Mouse (Mus musculus) MN1 (cell line): Measurements from ENCODE around the gene Pknox2.

Source experiments
- DNase-seq: peaks from one replicate; pipeline ENCODE4 v3.0.0-alpha.2; 2016; ENCODE audit warnings: low spot score

Gene Pknox2

DNA sequence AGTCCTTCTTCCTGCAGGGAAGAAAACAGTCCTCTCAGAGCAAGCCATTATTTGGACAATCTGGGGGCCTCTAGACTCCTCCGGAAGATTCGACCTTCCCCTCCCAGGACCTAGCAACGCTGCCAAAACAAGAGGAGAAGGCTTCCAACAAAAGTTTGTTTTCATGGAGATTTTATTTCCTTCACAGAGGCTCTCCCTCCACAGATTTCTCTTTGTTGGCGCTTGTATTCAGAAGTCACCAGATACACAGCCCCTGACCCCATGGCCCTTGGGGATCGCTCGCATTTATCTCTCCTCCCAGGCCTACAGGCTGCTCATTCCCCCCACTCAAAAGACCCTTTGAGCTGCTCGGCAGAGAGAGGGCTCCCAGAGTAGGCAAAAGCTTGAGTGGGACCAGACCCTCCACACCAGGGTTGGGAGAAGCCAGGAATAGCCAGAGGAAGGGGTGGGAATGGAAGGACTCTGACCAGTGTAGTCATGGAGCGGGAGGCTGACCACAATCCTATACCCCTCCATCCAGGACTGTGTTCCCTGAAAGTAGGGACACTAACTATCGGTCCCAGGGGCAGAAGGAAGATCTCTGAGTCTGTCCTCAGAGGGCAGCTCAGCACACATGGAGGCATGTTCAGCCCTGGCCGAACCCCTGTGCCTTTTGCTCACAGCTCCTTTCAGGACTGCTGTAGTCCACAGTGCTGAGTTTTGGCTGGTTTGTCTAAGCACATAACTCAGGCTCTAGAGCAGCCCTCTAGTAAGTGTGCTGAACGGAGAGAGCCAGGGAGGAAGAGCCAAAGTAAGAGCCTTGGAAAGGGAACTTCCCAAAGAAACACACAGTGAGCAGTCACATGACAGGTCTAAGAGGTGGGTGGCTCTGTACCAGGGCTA is 45.9 kb downstream of the Pknox2 start:
- DNase-seq = no peak

DNA sequence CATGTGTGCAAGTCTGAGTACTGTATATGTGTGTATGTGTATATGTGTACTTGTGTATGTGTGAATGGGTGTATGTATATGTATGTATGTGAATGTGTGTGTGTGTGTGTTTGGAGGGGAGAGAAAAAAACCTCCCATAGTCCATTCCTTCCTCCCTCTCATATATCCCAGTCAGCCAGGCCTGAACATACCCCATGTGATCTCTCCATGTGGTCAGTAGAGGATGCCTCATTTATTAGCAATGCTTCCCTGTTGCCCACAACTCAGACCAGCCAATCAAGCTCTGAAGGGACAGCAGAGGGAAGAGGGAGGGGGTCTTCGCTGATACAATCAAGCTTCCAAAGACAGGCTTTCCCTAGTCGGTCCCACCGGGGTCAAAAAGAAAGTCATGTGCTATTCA is 47.6 kb downstream of the Pknox2 start:
- no peak for DNase-seq

DNA sequence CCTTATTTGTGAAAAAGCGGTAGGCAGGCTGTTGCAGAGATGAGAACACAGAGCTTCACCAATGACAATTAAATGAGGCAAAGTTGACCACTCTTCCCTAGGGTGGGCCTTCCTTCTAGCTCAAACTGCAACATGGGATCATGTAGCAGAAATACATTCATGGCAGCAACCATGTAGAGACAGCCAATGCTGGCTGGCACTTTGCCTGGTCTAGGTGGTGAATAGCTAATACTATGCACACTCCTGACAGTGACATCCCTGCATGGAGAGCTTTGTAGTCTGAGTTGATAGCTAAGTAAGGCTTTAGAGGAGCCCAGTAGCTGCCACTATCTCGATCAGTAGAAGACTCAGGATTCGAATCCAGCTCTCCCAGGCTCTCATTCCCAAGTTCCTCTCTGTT is 48.6 kb downstream of the Pknox2 start:
- DNase-seq = no peak

GRCm38 (mm10) chr9:37094230-37094990 is 52.8 kb downstream of the Pknox2 start:
- DNase-seq = no peak

DNA sequence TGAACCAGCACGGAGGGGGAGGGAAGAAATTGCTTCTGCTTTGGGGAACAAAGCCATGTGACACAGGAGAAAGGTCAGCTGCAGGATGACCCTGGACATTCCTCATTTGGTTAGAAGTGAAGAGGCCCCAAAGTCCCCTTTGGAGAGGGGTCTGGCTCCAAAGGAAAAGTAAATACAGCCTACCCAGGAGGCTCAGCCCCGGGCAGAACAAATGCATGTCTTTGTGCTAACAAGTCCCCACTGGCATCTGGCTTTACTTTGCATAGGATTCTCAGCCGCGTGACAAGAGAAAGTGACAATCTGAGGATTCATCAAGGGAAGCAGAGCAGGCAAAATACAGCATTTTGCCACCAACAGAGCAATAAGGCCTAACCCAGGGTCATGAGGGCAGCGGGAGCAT is 54.1 kb downstream of the Pknox2 start:
- no peak for DNase-seq

DNA sequence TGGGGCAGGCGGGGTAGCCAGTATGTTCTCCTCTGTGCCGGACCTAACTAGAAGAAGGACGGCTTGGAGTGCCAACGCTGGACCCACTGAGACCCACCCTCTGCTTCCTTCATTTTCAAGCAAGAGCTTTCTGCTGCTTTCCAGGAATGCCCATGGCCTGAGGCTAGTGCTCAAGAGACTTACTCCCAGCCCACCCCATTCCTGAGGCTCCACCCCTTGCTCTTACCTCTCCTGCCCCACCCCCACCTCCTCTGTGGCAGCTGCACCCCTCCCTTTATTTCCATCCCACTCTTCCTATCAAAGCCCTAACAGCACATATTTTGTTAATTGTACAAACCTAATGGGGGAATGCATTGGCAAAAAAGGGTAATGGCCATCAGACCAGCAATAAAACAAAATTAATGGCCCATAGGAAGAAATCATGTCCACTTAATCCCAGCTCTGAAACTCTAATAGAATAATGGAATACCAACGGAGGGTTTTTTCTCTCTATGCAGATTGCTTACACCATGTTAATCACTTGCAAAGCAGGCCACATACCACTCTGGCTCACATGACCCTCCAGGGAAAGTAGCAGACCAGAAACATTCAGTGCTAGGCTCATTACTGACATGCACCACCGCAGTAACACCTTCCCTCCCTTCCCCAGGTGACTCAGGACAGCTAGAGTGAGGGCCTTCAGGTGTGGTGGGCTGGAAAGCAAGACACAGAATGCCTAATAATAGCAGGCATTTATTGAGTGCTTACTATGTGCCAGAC is 57.1 kb downstream of the Pknox2 start:
- no peak for DNase-seq

GRCm38 (mm10) chr9:37085370-37085769 is 61.8 kb downstream of the Pknox2 start:
- DNase-seq = no peak

GRCm38 (mm10) chr9:37082246-37082645 is 65.0 kb downstream of the Pknox2 start:
- DNase-seq = no peak

GRCm38 (mm10) chr9:37080309-37080708 is 66.9 kb downstream of the Pknox2 start:
- DNase-seq = no peak

DNA sequence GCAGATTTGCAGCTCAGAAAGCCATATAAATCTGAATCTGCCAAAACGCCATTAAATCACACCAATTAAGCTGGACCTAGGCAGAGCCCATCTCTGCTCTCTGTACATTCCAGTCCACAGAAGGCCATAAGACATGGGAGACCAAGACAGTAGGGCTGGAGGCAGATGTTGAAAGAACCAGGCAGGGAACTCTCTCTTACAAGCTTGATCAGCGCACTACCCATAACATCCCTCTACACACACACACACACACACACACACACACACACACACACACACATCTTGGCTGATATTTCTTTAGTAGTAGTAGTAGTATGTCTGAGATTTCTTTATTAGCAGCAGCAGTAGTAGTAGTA is 70.2 kb downstream of the Pknox2 start:
- DNase-seq = no peak

GRCm38 (mm10) chr9:37076386-37077062 is 70.7 kb downstream of the Pknox2 start:
- no peak for DNase-seq

DNA sequence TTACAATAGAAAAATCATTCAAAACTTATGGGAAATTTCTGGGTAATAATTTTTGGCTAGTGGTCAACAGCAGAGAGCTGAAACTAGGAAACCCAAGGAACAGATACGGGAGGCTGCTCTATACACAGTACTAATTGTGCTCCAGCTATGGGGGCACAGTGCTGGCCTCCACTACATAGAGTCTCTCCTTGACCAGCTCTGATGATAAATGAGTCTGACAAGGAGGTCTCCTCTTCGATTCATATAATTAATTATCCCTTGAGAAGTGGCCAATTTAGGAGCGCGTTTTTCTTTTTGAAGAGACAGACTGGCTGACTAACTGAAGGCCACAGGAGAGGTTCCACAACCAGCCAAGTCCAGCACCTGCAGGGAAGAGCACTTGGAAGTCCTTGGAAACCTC is 71.3 kb downstream of the Pknox2 start:
- DNase-seq = no peak

- DNase-seq = no peak
Observed at GRCm38 (mm10) chr9:37069391-37070312, 77.6 kb downstream of the Pknox2 start.

GRCm38 (mm10) chr9:37067473-37067830 is 79.8 kb downstream of the Pknox2 start:
- DNase-seq = no peak

DNA sequence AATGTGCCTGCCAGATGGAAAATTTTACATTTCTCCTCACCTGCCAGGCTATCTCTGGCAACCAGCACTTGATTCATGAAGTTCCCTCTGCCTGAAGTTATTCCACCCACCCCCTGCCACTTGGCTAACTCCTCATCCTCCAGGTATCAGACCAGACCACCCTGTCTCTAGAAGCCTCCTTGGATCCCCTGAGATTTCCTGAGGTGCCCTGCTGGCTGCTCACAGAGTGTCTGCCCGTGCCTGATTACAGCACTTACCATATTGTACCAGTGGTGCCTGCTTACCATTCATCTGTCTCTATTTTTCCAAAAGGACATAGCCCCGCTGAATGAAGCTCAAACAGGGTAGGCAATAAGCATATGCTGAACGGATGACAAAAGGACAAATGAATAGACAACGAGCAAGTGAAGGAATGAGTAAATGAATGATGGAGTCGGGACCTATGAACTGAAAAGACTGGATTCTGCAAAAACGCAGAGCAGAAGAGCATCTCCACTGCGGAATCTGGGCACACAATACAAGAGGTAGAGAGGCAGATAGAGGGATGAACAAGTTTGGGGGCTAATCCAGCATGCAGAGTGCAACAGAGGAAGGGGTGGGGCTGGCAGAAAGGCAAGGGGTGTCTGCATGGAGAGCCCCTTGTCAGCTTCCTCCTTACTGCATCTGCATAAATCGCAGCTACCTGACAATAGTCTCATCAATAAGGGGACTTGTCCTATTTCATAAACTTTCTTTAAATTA is 80.3 kb downstream of the Pknox2 start:
- DNase-seq = no peak

- no peak for DNase-seq
Observed at GRCm38 (mm10) chr9:37061627-37062026, 85.6 kb downstream of the Pknox2 start.

DNA sequence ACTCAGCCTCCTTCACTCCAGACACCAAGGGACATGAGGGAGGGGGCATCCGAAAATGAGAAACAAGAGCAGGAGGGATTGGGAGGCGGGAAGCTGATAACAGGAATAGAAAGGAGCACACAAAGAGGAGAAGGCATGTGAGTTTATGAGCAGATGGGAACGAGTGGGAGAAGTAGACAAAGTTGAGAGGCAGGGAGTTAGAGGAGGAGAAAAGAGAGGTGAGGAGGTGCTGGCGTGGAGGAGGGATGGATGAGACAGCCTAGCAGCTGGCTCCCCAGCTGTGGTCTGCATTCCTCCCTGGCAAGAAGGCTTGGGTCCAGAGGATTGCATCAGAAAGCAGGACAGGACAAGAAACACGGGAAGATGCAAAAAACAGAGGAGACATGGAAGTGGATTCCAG is 92.5 kb downstream of the Pknox2 start:
- no peak for DNase-seq

GRCm38 (mm10) chr9:37053601-37054512 is 93.3 kb downstream of the Pknox2 start:
- DNase-seq = no peak

DNA sequence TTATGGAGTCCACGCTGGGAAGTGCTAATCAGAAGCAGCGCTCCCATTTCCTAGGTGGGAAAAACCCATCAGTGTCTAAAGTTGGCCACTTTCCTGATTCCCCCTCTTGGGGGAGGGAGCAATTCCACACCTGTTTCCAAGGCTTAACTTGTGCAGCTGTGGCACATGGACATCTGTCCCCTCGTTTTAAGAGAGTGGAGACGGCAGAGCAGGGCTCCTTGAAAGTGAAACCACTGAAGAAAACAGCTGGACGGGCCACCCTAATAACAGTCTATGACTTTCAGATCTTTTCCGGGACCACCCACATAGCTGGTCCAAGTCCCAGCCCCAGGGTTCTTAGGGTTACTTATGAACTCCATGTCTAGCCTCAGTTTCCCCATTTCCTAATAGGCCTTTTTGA is 94.2 kb downstream of the Pknox2 start:
- no peak for DNase-seq
